Mouse (Mus musculus) embryo, embryonic 10 days (tissue): ENCODE measurements around the gene Ndc1.
"Not testable (repeated sequence)": the region's sequence is repeated elsewhere in the genome, so short reads cannot be mapped to it uniquely, and the experiment has no call there.

Source experiments
- DNase-seq: peaks from one replicate; pipeline ENCODE4 v3.0.0-alpha.2; 2015; ENCODE audit warnings: low spot score

The Ndc1 gene

GRCm38 (mm10) chr4:107364190-107364639, 3.4 kb upstream of the Ndc1 start:
- DNase-seq, result no peak

- not testable (repeated sequence) for DNase-seq
Observed at GRCm38 (mm10) chr4:107366408-107366807, 1.2 kb upstream of the Ndc1 start.

GRCm38 (mm10) chr4:107372304-107372703, 4.7 kb downstream of the Ndc1 start:
- no peak for DNase-seq

GRCm38 (mm10) chr4:107374677-107375076, 7.1 kb downstream of the Ndc1 start:
- DNase-seq, result no peak

GRCm38 (mm10) chr4:107378954-107379353, 11.4 kb downstream of the Ndc1 start:
- no peak for DNase-seq

GRCm38 (mm10) chr4:107380871-107381270, 13.3 kb downstream of the Ndc1 start:
- no peak for DNase-seq

- DNase-seq, result no peak
Observed at GRCm38 (mm10) chr4:107387038-107387437, 19.5 kb downstream of the Ndc1 start.

GRCm38 (mm10) chr4:107387465-107387864, 19.9 kb downstream of the Ndc1 start:
- DNase-seq, result no peak

GRCm38 (mm10) chr4:107388291-107388690, 20.7 kb downstream of the Ndc1 start:
- no peak for DNase-seq

- no peak for DNase-seq
Observed at GRCm38 (mm10) chr4:107389345-107389744, 21.8 kb downstream of the Ndc1 start.

GRCm38 (mm10) chr4:107393771-107394170, 26.2 kb downstream of the Ndc1 start:
- DNase-seq, result no peak

GRCm38 (mm10) chr4:107420202-107420601, 52.6 kb downstream of the Ndc1 start:
- no peak for DNase-seq

- peak; percentile 33 for DNase-seq
Observed at GRCm38 (mm10) chr4:107421711-107422110, 54.1 kb downstream of the Ndc1 start.

- DNase-seq, result peak; percentile 79
Observed at GRCm38 (mm10) chr4:107422176-107422575, 54.6 kb downstream of the Ndc1 start.

GRCm38 (mm10) chr4:107425616-107426015, 58.0 kb downstream of the Ndc1 start:
- no peak for DNase-seq

GRCm38 (mm10) chr4:107426631-107427030, 59.0 kb downstream of the Ndc1 start:
- no peak for DNase-seq

- no peak for DNase-seq
Observed at GRCm38 (mm10) chr4:107432717-107433116, 65.1 kb downstream of the Ndc1 start.

GRCm38 (mm10) chr4:107433998-107434355, 66.4 kb downstream of the Ndc1 start:
- DNase-seq, result no peak

GRCm38 (mm10) chr4:107434356-107435237, 67.0 kb downstream of the Ndc1 start, which contains the start of gene Glis1:
Glis1 (plus strand) TSS chr4:107434591.
- DNase-seq, result peak; percentile 86

GRCm38 (mm10) chr4:107435238-107435946, 67.8 kb downstream of the Ndc1 start:
- DNase-seq, result no peak

GRCm38 (mm10) chr4:107436476-107436875, 68.9 kb downstream of the Ndc1 start:
- DNase-seq, result no peak

GRCm38 (mm10) chr4:107438741-107439140, 71.2 kb downstream of the Ndc1 start:
- DNase-seq, result no peak

- no peak for DNase-seq
Observed at GRCm38 (mm10) chr4:107440306-107440705, 72.7 kb downstream of the Ndc1 start.
